7 mouse cellular contexts compared by ENCODE assay signal in genomic region chr9:86449581-86449980, GRCm38 (mm10). TPM values are rescaled to one million over a fixed set of nuclear protein-coding genes. Genes with fewer than 3 reads are reported as not detected.
A peak's percentile ranks its signal among the peaks of the same experiment; 100 is the strongest.
DNase-seq lines count a peak whose midpoint lies in the region; ATAC-seq lines count a peak whose summit lies in the region.

No protein-coding gene starts in this region.

- H3K27me3 ChIP-seq in hindbrain, embryonic 16.5 days (replicated peaks; ENCODE audit: control insufficient read depth, insufficient read depth, low read length) = no peaks in the 10 kb centered on the region
- H3K27me3 ChIP-seq in midbrain, embryonic 12.5 days = peaks cover 19% of the 10 kb centered on the region

- H3K4me1 ChIP-seq in hindbrain, embryonic 16.5 days (ENCODE audit: control insufficient read depth, insufficient read depth, low read depth, low read length) = peaks cover 9% of the 10 kb centered on the region
- peaks cover 8% of the 10 kb centered on the region; the same call in 1 of the 2 replicates for H3K4me1 ChIP-seq in midbrain, embryonic 12.5 days

- no peaks in the 10 kb centered on the region for H3K9me3 ChIP-seq in hindbrain, embryonic 16.5 days (ENCODE audit: control insufficient read depth, low read length)
- no peaks in the 10 kb centered on the region for H3K9me3 ChIP-seq in midbrain, embryonic 12.5 days

- no peak overlapping the region for H3K27ac ChIP-seq in hindbrain, embryonic 16.5 days (ENCODE audit: low read depth, low read length)
- H3K27ac ChIP-seq in midbrain, embryonic 12.5 days (replicated peaks) = no peak overlapping the region

- 9% methylated on average over 11 of the region's 11 CpGs for WGBS in hindbrain, embryonic 16.5 days
- 4% methylated on average over 11 of the region's 11 CpGs for WGBS in midbrain, embryonic 12.5 days

- intact Hi-C loops in left cerebral cortex, postnatal 10 days (cut with DNase I) = loop anchor here (1.0 to 10.0 kb wide), 3 partner anchors 245 to 669 kb away; partner anchors contain the start of gene Tpbg

- no peak overlapping the region for H3K9ac ChIP-seq in hindbrain, embryonic 16.5 days (ENCODE audit: low read depth, low read length)
- no peak overlapping the region for H3K9ac ChIP-seq in midbrain, embryonic 12.5 days (replicated peaks)

- H3K4me2 ChIP-seq in hindbrain, embryonic 16.5 days (ENCODE audit: low read length) = peak overlapping the region; percentile 30; the same call in 1 of the 2 replicates
- 0 out of 2 replicates have a peak overlapping the region, but pooled peaks have one; percentile 22 for H3K4me2 ChIP-seq in midbrain, embryonic 12.5 days (replicated peaks)

- ATAC-seq in activated CD4-positive, CD25-positive, alpha-beta regulatory T cell, adult 4 months = peak; percentile 60
- peak; percentile 69 for ATAC-seq in hindbrain, embryonic 16.5 days
- peak; percentile 71 for ATAC-seq in midbrain, embryonic 12.5 days (ENCODE audit: low FRiP score, low read depth)

- H3K4me3 ChIP-seq in hindbrain, embryonic 16.5 days (ENCODE audit: low read length) = no peak overlapping the region
- H3K4me3 ChIP-seq in midbrain, embryonic 12.5 days = no peak overlapping the region

- DNase-seq in cerebellum, postnatal 36 days = peak; percentile 82 to 87
- peak; percentile 79 to 86 for DNase-seq in frontal cortex, postnatal 36 days (ENCODE audit: low spot score in 2 of 2)
- peak; percentile 74 to 79 for DNase-seq in left cerebral cortex, postnatal 10 days (ENCODE audit: extremely low spot score in 1 of 2, low spot score in 2 of 2)
- DNase-seq in right cerebral cortex, postnatal 4 days = peak; percentile 87

- no peaks in the 10 kb centered on the region for H3K36me3 ChIP-seq in hindbrain, embryonic 16.5 days (ENCODE audit: control insufficient read depth, insufficient read depth, low read length)
- no peaks in the 10 kb centered on the region for H3K36me3 ChIP-seq in midbrain, embryonic 12.5 days

RNA-seq across cellular contexts. Expression of gene Ube2cbp, which starts 15.2 kb away (rescaled TPM):
- polyA plus RNA-seq in activated CD4-positive, CD25-positive, alpha-beta regulatory T cell, adult 4 months (2017; shearing (Covaris generic)) = 1 to 10 TPM; 2.3 to 3.4 TPM
- 7.0 and 7.4 TPM in 2 replicates for polyA plus RNA-seq in hindbrain, embryonic 16.5 days (2015; fragmentation: Nextera tagmentation; extraction: Ambion mirVana)
- total RNA-seq in left cerebral cortex, postnatal 10 days (2021) = 1 to 10 TPM; 4.4 to 5.9 TPM
- polyA plus RNA-seq in midbrain, embryonic 12.5 days (2016; fragmentation: Nextera tagmentation; extraction: Ambion mirVana) = 5.8 and 6.6 TPM in 2 replicates

RNA-seq across cellular contexts. Expression of gene Dop1a, which starts 17.4 kb away (rescaled TPM):
- 10 to 100 TPM; 20.3 to 31.1 TPM for polyA plus RNA-seq in activated CD4-positive, CD25-positive, alpha-beta regulatory T cell, adult 4 months (2017; shearing (Covaris generic))
- 28.7 and 30.5 TPM in 2 replicates for polyA plus RNA-seq in hindbrain, embryonic 16.5 days (2015; fragmentation: Nextera tagmentation; extraction: Ambion mirVana)
- total RNA-seq in left cerebral cortex, postnatal 10 days (2021) = 10 to 100 TPM; 53.4 to 55.1 TPM
- polyA plus RNA-seq in midbrain, embryonic 12.5 days (2016; fragmentation: Nextera tagmentation; extraction: Ambion mirVana) = 20.1 and 23.3 TPM in 2 replicates
